Mouse (Mus musculus) left cerebral cortex, adult 8-10 months (tissue): ENCODE results near the gene Ugdh. TPM values are rescaled to one million over a fixed set of nuclear protein-coding genes. Genes with fewer than 3 reads are reported as not detected.

Experiments
- DNase-seq, 2 experiments: peaks; one replicate each; pipeline ENCODE4 v3.0.0; 2022; ENCODE audit warnings: low spot score in 2 of 2
- total RNA-seq, 4 experiments: library from RNA; stranded (reverse); gene quantifications; 2 replicates each; pipeline ENCODE4 v1.2.4; 2022

The Ugdh gene
- total RNA-seq, 4 experiments from 2014 or later, result 30.2 to 34.2 (median 31.3) TPM

DNA sequence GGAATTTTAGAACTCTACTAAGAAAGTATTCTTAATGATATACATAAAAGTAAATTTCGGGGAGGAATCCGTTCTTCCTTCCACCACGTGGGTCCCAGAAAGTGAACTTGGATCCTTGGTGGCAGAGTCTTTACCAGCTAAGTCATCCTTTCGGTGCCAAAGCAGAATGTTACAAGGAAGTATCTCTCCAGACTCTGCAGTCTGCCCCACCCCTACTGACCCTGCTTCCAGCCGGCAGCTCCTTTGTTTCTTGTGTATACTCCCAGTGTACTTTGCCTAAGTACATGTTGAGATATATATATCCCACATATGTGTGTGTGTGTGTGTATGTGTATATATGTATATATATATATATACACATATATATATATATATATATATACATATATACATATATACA is 6.3 kb downstream of the Ugdh start:
- no peak for DNase-seq

DNA sequence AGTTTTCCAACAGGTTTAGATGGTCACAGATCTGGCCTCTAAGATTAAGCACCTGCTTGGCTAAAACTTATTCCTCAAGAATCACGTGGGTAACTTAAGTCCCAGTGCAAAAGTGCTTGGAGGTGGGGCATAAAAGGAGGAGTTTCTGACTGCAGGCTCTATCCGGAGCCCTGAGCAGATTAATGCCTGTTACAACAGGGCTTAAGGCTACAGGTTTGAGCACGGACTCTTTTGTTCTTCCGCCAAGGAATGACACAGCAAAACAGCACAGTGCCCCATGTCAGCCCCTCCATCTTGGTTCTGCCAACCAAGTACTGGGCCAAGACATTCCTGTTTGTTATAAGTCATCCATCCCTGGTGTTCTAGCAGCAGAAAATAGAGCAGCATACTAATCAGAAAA is 7.4 kb downstream of the Ugdh start:
- no peak for DNase-seq

DNA sequence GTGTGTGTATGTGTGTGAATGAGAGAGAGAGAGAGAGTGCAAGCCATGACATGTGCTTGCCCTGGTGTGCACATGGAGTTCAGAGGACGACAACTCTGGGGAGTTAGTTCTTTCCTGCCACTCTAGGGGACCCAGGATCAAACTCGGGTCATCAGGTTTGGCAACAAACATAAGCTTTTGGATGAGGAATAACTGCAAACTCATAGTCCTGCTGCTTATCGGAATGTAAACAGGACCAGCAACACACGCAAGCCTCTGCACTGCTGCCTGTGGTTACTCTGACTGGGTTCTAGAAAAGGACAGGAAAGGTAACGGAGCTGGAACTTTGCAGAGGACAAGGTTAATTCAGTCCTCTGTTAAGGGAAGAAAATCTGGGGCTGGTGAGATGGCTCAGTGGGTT is 10.5 kb downstream of the Ugdh start:
- no peak for DNase-seq

DNA sequence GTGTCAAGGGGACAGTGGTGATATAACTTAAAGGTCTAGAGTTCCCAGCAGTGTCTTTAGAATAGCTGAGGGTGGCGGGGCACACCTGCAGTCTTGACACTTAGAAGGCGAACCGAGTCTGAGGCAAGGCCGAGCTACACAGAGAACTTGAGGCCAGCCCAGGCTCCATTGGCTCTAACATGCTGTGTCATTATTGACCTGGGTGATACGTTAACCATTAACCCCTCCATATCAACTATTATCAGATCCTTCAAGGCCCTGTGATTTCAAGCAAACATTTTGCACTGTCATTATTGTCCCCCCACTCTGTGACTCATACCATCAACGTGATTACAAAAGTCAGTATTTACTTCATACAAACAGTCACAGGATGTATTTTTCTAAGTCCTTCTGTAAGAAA is 11.5 kb downstream of the Ugdh start:
- DNase-seq, result no peak

DNA sequence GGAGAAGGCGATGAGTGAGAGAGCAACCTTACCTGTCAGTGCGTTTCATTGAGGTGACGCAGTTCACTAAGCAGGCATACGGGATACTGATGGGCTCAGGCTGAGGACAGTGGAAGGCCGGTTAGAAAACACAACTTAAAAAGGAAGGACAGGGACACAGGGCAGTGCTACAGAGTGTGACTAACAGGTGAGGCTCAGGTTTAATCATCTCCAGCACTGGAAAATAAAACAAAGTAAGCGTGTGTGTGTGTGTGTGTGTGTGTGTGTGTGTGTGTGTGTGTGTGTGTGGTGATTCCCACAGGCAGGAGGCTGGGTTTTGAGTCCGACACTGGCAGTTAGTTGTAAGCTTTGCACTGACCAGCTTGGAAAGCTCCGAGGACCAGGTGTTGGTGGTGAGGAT is 12.9 kb downstream of the Ugdh start:
- DNase-seq, result no peak

DNA sequence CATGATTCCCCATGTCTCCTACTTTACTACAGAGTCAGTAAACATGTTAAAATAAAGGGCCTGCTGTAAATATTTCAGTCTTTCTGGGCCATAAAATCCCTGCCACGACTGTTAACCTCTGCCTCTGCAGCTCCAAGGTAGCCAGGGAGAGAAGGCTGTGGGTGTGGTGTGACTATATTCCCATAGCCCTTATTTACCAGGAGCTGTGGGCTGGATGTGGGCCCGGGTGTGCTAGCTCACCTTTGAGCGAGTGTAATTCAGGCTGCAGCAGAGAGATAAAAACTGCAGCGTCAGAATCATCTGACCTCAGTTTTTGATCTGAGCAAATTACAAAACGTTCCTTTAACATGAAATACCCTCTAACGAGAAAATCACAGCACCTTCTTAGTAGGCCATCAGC is 14.9 kb downstream of the Ugdh start:
- no peak for DNase-seq

DNA sequence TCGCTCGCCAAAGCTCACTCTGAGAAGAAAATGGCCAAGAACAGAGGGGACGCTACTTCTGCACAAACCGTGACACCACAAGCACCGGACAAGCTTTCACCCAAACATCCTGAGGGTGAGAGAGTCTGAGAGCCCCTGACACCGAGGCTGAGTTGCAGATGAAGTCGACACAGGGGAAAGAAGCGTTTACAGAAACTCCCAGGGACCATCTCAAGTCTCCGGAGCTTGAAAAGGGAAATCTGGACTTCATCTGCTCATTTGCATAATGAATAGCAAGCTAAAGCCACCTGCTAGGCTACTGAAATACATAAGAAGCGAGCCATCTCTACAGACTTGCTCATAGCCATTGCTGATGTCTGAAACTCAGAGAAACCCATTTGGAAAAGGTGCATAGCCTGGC is 16.6 kb downstream of the Ugdh start:
- DNase-seq, result no peak

DNA sequence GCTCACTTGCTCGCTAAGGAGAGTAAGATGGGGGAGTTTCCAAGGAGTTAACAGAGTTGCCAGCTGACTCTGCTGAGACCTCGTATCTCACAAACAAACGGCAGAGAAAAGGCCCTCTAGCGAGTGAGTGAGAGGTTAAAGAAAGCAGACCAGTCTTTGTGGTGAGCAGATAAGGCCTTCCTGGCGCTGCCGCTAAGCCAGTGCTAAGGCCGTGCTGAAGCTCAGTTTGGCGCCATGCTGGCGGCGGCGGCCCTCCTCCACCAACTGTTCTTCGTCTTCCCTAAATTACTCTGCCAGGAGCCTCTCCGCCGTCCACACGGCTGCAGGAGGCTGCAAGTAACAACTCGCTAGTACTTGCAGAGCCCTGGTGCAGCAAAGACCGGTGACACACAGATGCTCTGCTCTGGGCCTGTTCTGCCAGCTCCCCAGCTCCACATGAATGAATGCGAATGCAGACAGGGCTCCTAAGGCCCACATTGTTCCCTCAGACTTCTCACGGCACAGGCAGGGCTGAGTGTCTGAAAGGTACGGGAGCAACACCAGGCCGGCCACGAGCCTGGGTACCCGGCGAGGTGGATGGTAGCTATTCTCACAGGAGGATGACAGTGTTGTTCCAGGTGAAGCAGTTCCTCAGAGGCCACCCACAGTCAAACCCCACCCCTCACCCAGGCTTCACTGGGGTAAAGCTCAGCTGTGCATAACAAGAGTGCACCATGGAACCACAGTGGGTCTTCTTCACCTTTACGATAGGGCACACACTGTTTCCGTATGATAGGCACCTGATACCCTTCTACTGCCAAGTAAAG is 19.9 kb downstream of the Ugdh start:
- no peak for DNase-seq

DNA sequence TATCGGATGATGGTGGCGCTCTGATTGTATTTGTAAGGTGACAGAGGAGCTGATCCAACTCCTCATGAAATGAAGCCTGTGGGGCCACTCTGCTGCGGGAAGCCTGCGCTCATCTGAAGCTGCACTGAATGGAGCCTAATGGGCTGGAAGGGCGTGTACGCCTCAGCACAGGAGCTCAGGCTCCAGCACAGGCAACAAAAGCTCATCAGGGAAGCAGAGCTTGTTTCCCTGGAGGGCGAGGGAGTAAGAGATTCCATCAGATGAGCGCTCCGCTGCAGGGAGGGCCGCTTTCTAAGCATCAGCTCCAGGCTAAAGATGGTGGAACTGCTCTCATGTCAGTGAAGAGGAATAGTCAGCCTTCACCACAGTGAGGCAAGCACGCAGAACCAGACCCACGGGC is 27.8 kb downstream of the Ugdh start:
- DNase-seq, result no peak

DNA sequence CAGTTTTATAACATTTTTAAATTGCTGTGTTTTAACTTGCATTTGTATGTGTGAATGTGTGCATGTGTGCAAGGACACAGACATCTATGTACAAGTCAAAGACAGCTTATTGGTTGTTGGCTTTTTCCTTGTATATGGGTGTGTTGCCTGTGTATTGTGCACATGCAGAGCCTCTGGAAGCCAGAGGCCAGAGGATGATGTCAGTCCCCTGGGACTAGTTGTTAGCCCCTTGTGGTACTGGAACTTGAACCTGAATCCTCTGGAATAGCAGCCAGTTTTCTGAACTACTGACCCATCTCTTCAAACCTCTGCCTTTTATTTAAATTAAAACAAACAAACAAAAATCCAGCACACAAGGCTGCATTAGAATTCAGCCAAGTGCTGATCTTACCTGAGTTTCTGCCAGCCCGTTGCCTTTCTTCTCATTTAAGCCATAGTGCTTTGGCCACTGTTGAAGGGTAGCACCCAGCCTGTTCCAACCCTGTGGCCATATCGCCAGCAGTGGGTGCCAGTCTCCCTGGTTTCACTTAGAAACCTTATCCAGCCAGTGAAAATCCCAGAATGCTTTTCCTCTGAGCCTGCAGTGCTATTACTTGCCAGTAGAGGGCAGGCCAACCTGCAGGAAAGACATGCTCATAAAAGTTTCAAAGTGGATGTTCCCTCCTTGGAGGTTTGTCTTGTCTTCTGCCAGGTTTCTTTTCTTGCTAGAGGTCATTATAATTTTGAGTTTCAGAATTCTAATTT is 34.3 kb downstream of the Ugdh start:
- peak; percentile 59 to 66 for DNase-seq

DNA sequence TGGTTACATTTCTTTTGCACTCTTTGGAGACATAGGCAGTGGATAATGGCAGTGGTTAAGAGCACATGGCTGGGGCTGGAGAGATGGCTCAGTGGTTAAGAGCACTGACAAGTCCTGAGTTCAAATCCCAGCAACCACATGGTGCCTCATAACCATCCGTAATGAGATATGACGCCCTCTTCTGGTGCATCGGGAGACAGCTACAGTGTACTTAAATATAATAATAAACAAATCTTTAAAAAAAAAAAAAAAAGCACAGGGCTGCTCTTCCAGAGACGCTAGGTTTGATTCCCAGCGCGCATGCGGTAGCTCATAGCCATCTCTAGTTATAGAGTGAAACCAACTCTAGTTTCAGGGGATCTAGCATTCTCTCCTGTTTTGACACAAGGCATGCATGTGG is 41.3 kb downstream of the Ugdh start:
- DNase-seq, result no peak

DNA sequence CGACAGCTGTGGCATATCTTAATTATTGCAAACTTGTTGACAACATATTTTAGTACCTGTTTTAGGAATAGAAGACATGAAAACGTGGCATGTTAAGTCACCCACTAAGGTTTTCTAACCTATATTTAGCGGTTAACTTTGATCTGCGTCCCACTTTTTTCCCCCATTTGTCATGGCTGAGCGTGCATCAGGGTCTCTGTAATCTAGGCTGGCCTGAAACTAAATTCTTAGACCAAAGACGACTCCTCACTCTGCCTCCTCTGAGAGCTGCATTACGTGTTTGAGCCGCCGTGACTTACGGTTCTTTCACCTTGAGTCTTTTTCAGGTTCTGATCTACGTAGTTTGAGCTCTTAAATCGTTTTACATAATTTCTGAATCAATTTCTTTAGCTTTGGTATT is 44.0 kb downstream of the Ugdh start:
- no peak for DNase-seq

DNA sequence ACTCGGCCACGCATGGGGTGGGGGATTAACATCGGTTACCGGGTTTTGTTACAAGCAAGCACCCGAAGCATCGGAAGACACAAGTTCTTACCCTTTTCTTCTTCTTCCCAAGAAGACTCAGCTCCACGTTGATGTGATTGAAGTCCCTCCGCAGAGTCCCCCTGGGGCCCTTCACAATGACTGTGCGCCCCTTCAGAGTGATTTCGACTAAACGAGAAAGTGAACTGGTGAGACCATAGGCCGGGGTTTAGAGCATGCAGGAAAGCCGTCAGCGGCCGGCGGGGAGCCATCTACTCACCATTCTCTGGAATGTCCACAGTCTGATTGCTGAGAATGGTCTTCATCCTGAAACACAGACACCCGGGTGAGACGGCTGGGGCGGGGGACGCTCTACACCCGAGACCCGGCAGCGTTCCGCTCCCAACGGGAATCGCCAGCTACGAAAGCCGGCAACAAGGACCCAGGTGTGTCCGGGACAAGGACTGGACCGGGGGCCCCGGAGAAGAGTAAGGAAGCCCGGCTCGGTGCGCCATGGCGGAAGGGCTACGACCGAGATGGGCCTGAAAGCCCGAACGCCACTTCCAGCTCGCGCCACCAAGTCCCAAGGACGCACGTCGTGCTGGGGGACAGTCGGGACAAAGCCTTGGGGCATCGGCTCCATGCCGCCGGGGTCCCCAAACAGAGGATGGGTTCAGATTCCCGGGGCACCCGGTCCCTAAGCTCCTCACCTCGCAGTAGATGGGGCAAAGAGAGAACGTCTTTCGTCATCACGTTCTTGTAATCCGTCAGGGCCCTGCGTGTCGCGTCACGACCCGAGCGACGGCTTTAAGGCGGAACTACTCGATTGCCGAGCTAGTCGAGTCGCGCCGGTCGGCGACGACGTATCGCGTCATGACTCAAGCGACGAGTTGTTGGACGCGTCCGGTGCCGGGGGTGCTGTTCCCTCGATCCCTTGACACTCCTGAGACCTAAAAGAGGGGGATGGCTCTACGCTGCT is 44.8 kb downstream of the Ugdh start, which contains the start of the genes Rpl9 and Lias:
Rpl9 (minus strand) TSS at position 797 of the 997 bp plus-strand sequence.
Lias (plus strand) TSS at position 850 of the 997 bp plus-strand sequence.
- peak; percentile 97 to 99 for DNase-seq

DNA sequence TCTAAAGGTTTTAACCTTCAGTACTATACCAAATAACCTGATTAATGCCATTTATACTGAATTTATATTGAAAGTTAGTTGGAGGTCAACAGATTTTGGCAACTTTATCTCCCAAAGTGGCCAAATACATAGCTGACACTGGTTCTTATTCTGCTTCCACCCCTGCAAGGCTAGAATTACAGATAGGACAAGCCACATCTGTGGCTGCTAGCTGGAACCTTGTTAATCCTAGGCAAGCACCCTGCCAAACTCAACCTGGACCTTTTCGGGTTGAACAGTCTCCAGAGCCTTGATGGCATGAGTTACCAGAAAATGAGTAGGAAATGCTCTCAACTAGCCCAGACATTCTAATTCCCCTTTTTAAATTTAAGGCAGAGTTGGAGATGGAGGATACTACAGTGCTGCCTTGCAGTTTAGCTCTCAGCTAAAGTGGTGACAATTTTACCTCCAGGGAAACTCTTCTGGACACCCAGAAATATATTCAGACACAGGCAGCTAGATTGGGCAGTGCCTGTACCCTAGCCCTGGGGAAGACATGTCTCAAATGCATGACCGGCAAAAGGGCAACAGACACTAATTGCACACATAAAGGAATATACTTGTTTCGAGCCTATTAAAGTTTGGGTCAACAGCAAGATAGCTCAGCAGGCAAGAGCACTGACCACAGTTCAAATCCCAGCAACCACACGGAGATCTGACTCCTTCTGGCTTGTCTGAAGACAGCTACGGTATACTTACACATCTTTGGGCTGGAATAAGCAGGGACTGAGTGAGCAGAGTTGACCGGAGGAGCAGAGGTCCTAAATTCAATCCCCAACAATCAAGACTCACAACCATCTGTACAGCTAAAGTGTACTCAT is 48.5 kb downstream of the Ugdh start:
- DNase-seq, result no peak

DNA sequence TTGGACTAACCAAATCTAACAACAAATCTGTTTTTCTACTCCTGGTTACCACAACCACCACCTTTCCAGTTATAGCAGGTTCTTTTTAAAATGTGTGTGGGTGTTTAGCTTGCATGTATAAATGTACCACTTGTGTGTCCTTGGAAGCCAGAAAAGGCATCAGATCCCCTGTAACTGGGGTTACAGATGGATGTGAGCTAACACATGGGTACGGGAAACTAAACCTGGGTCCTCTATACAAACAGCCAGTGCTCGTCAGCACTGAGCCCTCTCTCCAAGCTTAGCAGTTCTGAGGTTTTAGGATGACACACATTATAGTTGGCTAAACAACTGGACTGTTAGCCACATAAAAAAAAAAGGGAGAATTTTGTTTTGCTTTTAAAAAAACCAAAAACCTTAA is 50.0 kb downstream of the Ugdh start:
- no peak for DNase-seq

DNA sequence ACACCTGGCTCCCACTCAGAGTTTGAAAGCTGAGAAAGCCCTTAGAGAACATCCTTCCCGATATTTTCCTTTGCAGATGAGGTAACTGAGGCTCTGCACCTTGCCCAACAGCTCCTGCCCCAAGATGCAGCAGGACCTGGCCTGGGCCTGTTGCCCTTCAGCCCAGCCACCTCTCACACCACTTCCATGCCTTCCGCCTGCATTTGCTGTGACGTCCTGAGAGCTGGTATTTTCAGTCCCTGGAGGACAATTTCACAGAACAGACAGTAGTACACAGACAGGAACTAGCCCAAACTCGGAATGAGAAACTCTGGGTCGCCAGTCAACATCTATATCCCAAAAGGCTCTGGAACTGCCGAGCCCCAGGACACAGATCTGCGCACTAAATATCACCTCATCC is 61.0 kb downstream of the Ugdh start:
- no peak for DNase-seq

DNA sequence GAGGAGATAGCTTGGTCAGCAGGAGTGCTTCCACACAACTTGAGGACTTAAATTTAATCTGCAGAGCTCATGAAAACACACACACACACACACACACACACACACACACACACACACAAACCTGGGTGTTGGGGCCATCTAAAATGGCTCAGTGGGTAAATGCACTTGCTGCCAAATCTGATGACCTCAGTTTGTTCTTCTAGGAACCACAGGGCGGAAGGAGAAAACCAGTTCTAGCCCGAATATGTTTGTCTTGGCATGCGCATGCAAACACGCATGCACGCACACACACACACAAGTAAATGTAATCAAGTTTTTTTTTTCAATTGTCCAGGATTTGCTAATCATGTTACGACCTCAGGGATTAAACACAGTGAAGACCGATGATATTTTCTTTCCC is 64.2 kb downstream of the Ugdh start:
- no peak for DNase-seq

DNA sequence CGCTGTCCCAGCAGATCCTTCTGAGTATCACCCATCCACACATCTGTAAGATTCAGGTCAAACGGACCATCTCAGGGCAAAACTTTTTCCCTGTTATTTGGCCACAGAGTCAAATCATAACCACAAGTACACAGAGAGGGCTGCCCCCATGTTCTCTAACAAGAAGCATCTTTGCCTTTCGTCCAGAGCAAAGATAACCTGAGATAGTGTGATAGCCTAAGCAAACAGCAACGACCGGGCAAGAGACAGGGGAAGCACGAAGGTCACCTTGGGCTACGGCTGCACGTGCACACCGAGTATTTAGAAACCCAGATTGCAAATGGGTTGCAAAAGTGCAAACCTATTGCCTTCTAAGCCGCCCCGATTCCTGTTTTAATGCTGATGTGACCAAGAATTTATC is 67.9 kb downstream of the Ugdh start:
- no peak for DNase-seq
